Mouse (Mus musculus) olfactory bulb, adult 2 months (tissue): ENCODE data around the gene Col4a2. TPM values are rescaled to one million over a fixed set of nuclear protein-coding genes. Genes with fewer than 3 reads are reported as not detected.

Experiments
- H3K27ac ChIP-seq: fragments of 200-500 bp; 2 replicates; pipeline ENCODE4 v1.5.1; 2012; ENCODE audit warnings: low read depth, low read length; ENCODE audit not compliant: insufficient read depth
- H3K4me1 ChIP-seq: fragments of 200-500 bp; 2 replicates; pipeline ENCODE4 v1.6.1; 2012; ENCODE audit warnings: low read length; ENCODE audit not compliant: control insufficient read depth, insufficient read depth
- H3K4me3 ChIP-seq: fragments of 200-500 bp; 2 replicates; pipeline ENCODE4 v1.5.1; 2012; ENCODE audit warnings: mild to moderate bottlenecking, low read depth, low read length, moderate library complexity; ENCODE audit not compliant: insufficient read depth
- CTCF ChIP-seq: fragments of 200-500 bp; IDR thresholded peaks from 2 replicates; pipeline ENCODE4 v1.5.1; 2012; ENCODE audit warnings: low read depth, mild to moderate bottlenecking, low read length, moderate library complexity; ENCODE audit not compliant: insufficient read depth
- POLR2A ChIP-seq: fragments of 200-500 bp; IDR thresholded peaks from 2 replicates; pipeline ENCODE4 v1.6.1; 2012; ENCODE audit warnings: mild to moderate bottlenecking, low read depth, low read length, moderate library complexity; ENCODE audit not compliant: insufficient read depth
- WGBS: fragments of 180-500 bp; shearing (Covaris S2); methylation state at CpG from one replicate; pipeline ENCODE4 v1.1.7; 2018; 5-methylcytosine and 5-hydroxymethylcytosine counted together
- polyA plus RNA-seq: library from polyadenylated mRNA; stranded (reverse); fragments of >200 nt; gene quantifications from 2 replicates; pipeline ENCODE4 v1.2.4, GENCODE M21; 2012; ENCODE audit warnings: low replicate concordance; ENCODE audit not compliant: missing spikeins, insufficient read depth, insufficient read length

The Col4a2 gene
- polyA plus RNA-seq, 1 experiment = not detected

- no peak overlapping the region for H3K4me3 ChIP-seq
- H3K4me1 ChIP-seq = peaks cover 14% of the 10 kb centered on the region
- TF ChIP-seq POLR2A = no peak
- TF ChIP-seq CTCF = no peak
- no peak overlapping the region for H3K27ac ChIP-seq
- WGBS = 59% methylated on average over 3 of the region's 3 CpGs
Observed at GRCm38 (mm10) chr8:11382933-11383332, 70.3 kb downstream of the Col4a2 start.

- 92% methylated on average over 3 of the region's 3 CpGs for WGBS
- Histone ChIP-seq H3K4me3 (no peak overlapping the region), H3K4me1 (peaks cover 14% of the 10 kb centered on the region), H3K27ac (no peak overlapping the region)
- TF ChIP-seq POLR2A (no peak), CTCF (no peak)
Observed at GRCm38 (mm10) chr8:11383379-11383778, 70.8 kb downstream of the Col4a2 start.

GRCm38 (mm10) chr8:11384841-11385240 is 72.2 kb downstream of the Col4a2 start:
- no peak overlapping the region for H3K4me3 ChIP-seq
- no peak for TF ChIP-seq POLR2A
- no peak for TF ChIP-seq CTCF
- WGBS = 84% methylated on average over 4 of the region's 4 CpGs

GRCm38 (mm10) chr8:11385272-11385905 is 72.8 kb downstream of the Col4a2 start:
- Histone ChIP-seq H3K4me3 (no peak overlapping the region), H3K27ac (no peak overlapping the region), H3K4me1 (peaks cover 14% of the 10 kb centered on the region)
- TF ChIP-seq CTCF (no peak), POLR2A (no peak)
- WGBS = 66% methylated on average over 9 of the region's 9 CpGs

More at GRCm38 (mm10) chr8:11384841-11385240, 72.2 kb downstream of the Col4a2 start:
- H3K27ac ChIP-seq = no peak overlapping the region
- peaks cover 14% of the 10 kb centered on the region for H3K4me1 ChIP-seq

GRCm38 (mm10) chr8:11387282-11387681 is 74.7 kb downstream of the Col4a2 start:
- TF ChIP-seq CTCF (no peak), POLR2A (no peak)
- WGBS = 90% methylated on average over 4 of the region's 4 CpGs
- no peak overlapping the region for H3K27ac ChIP-seq
- peaks cover 7% of the 10 kb centered on the region for H3K4me1 ChIP-seq
- H3K4me3 ChIP-seq = no peak overlapping the region

GRCm38 (mm10) chr8:11389275-11390050 is 76.9 kb downstream of the Col4a2 start:
- Histone ChIP-seq H3K4me3 (no peak overlapping the region), H3K4me1 (peaks cover 9% of the 10 kb centered on the region), H3K27ac (no peak overlapping the region)
- TF ChIP-seq CTCF (no peak), POLR2A (no peak)
- 82% methylated on average over 11 of the region's 11 CpGs for WGBS

GRCm38 (mm10) chr8:11392739-11393138 is 80.1 kb downstream of the Col4a2 start:
- Histone ChIP-seq H3K4me1 (peaks cover 15% of the 10 kb centered on the region), H3K4me3 (no peak overlapping the region), H3K27ac (no peak overlapping the region)
- TF ChIP-seq CTCF (no peak), POLR2A (no peak)
- 11% methylated on average over 1 of the region's 1 CpGs for WGBS

- Histone ChIP-seq H3K4me1 (peaks cover 15% of the 10 kb centered on the region), H3K27ac (no peak overlapping the region), H3K4me3 (no peak overlapping the region)
- TF ChIP-seq CTCF (no peak), POLR2A (no peak)
- 29% methylated on average over 7 of the region's 7 CpGs for WGBS
Observed at GRCm38 (mm10) chr8:11393161-11393560, 80.6 kb downstream of the Col4a2 start.

GRCm38 (mm10) chr8:11393607-11394006 is 81.0 kb downstream of the Col4a2 start:
- TF ChIP-seq POLR2A (no peak), CTCF (no peak)
- peaks cover 15% of the 10 kb centered on the region for H3K4me1 ChIP-seq
- H3K4me3 ChIP-seq = no peak overlapping the region
- H3K27ac ChIP-seq = no peak overlapping the region
- WGBS = 27% methylated on average over 8 of the region's 8 CpGs

GRCm38 (mm10) chr8:11394773-11395172 is 82.2 kb downstream of the Col4a2 start:
- Histone ChIP-seq H3K4me3 (no peak overlapping the region), H3K4me1 (peaks cover 20% of the 10 kb centered on the region), H3K27ac (no peak overlapping the region)
- TF ChIP-seq CTCF = no peak
- TF ChIP-seq POLR2A = no peak
- WGBS = 74% methylated on average over 9 of the region's 9 CpGs
